Mouse (Mus musculus) layer of hippocampus, postnatal 10 days (tissue): Measurements from ENCODE around the gene Mrps14. TPM values are rescaled to one million over a fixed set of nuclear protein-coding genes. Genes with fewer than 3 reads are reported as not detected.

Experiments used
- DNase-seq, 2 experiments: peaks; one replicate each; pipeline ENCODE4 v3.0.0; 2021; ENCODE audit warnings: low spot score in 2 of 2
- long read RNA-seq: library from polyadenylated mRNA; stranded (forward); transcript quantifications from one replicate; pipeline ENCODE4 v2.0.0, GENCODE M21; 2023
- total RNA-seq, 2 experiments: library from RNA; stranded (reverse); gene quantifications; 2 replicates each; pipeline ENCODE4 v1.2.3; 2021

Gene Mrps14
- 10 to 100 TPM; 50.5 to 54.4 TPM for total RNA-seq
- long read RNA-seq, transcript Mrps14-203 (3 exons, 2,999 nt): major isoform, 107 of 114 reads
- long read RNA-seq, partial matches to known transcripts: 1 of 114 reads
- long read RNA-seq, other reads (novel, unspliced or antisense): 5 of 114 reads

DNA sequence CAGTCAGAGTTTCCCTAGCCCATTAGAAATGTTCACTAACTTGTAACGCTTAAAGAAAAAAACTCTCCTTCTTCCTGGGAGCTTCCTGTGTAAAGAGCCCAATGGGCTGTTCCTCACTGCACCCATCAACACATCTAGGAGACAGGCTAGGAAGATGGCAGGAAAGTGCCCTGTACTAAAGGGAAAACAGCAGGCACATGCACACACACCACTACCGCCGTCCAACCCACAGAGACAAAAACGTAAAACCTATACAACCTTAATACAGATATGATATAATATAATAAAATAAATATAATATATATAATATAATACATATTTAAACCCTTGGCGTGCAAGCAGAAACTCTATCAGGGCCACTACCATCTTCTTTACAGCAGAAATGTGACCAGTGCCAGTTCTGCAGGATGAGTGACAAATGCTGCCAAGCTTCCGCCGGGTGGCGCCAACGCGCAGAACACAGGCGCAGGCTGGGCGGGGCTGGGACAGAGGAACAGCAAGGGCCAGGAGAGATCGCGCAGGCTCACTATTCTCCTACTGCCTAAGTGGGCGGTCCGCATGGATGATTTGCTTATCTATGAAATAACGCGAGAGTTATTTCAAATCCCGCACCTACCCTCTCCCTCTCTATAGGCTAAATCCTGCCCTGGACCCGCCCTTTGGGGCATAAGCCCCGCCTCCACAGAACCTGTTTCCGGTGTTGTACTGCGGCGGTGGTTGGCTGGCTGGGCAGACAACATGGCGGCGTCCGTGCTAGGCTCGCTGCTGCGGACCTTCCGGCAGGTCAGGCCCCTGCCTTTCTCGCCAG is at the start of gene Mrps14:
Gene Mrps14, plus strand, starts transcription at position 687 of the 808 bp plus-strand sequence.
- peak; percentile 97 to 98 for DNase-seq

DNA sequence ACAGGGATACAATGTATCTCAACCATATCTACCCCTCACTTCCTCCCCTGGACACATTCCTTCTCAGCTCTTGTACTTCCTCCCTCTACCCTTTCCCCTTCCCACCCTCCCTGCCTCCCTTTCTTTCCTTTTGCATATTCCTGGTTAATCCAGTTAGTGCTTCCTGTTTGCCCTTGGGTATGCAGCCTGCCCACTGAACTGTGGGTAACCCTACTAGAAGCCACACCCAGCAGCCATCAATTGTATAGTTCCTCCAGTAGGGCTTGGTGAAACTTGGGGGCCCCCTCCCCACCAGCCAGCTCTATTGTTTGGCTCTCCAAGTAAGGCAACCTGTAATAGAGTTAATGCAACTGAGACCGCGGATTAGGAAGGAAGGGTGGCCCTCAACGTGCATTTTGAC is 49.4 kb upstream of the Mrps14 start:
- DNase-seq: no peak

DNA sequence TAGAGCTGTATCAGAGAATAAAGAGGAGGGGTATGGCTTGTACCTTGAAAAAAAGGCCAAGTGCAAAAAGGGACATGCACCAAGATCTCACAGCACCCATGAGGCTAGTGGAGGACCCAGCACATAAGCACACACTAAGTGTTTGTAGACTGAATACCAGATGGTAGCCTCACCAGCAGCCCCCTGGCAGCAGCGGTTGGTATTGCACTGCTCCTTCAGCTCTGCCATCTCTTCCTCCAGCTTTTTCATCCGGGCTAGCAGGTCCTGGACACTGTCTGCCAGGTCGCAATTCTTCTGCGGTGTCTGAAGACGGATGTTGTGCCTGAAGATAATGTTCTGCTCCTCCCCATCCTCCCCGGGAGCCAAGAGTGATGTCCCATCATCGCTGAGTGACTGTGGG is 47.7 kb upstream of the Mrps14 start:
- no peak for DNase-seq

- DNase-seq: peak; percentile 30 to 42
Measured at GRCm38 (mm10) chr1:160149291-160149906, 45.6 kb upstream of the Mrps14 start.

DNA sequence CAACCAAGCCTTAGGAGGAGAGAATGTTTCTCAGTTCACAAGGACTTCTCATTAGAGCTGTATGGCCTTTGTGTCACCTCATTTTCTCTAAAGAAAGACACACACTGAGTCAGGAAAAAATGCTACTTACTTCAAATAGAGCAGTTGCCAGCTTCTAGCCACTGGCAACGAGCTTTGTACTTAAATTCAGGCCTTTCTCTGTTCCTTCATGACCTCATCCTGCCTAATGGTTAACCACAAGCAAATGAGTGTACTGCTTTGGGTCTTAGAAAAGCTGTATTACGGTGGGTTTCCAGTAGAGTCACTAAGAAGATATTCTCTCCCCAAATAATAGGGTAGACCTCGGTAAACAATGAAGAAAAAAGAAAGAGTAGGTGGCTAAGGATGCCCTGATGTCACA is 44.3 kb upstream of the Mrps14 start:
- no peak for DNase-seq

GRCm38 (mm10) chr1:160153480-160153879 is 41.5 kb upstream of the Mrps14 start, which contains the start of gene Tnn:
Tnn (minus strand) TSS chr1:160153580.
- DNase-seq: no peak

GRCm38 (mm10) chr1:160158190-160158589 is 36.8 kb upstream of the Mrps14 start:
- DNase-seq: no peak

DNA sequence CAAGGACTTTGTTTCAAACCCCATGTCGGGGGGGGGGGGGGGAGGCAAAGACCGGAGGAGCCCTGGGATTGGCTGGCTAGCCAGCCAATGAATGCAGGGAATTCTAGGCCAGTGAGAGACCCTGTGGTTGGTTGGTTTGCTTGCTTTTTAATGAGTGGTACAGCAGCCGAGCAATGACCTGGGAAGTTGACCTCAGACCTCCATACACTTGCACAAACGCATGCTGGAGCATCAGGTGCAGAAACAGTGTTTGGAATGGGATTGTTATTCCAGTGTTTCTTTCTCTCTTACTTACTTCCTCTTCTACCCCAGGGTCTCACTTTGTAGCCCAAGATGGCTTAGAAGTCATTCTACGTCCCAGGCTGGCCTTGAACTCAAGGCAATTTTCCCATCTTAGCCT is 28.4 kb upstream of the Mrps14 start:
- DNase-seq: no peak

GRCm38 (mm10) chr1:160176903-160177302 is 18.1 kb upstream of the Mrps14 start:
- no peak for DNase-seq

GRCm38 (mm10) chr1:160181216-160181615 is 13.8 kb upstream of the Mrps14 start:
- DNase-seq: no peak

GRCm38 (mm10) chr1:160184506-160184905 is 10.5 kb upstream of the Mrps14 start:
- DNase-seq: peak; percentile 59 to 68

GRCm38 (mm10) chr1:160195337-160195663 is 285 bp downstream of the Mrps14 start:
- no peak for DNase-seq

DNA sequence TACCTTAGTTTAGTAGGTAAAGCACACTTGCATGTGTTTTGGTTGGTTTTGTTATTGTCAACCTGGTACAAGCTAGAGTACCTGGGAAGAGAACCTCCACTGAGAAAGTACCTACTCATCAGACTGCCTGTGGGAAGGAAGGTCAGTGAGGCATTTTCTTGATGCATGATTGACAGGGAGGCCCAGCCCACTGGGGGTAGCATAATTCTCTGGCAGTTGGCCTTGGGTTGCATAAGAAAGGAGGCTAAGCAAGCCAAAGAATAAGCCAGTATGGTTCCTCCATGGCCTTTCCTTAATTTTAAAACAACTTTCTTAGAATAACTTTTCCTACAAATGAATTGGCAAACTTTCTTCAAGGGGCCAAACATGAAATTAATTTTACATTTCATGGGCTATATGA is 10.5 kb downstream of the Mrps14 start:
- no peak for DNase-seq

GRCm38 (mm10) chr1:160209844-160210243 is 14.8 kb downstream of the Mrps14 start:
- DNase-seq: no peak

DNA sequence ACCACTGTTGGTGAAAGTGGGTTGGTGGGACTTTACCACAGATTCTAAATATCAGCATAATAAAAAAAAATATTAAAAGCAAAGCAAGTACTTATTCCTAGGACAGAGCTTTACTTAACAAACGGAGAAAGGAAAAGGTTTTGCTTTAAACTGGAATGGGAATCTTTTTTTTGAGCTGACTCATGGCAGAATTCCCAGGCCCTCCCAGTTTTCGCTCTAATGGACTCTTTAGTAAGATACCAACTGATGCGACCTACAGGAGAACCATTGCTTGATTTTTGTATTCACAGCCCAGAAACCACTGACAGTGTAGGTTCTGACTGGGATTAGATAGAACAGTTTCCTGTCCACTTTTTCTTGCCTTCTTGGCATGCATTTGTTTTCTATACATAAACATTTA is 15.6 kb downstream of the Mrps14 start:
- DNase-seq: no peak

GRCm38 (mm10) chr1:160211597-160212122 is 16.6 kb downstream of the Mrps14 start:
- DNase-seq: no peak

- peak in 1 of 2 experiments; percentile 70 for DNase-seq
Measured at GRCm38 (mm10) chr1:160212123-160212691, 17.2 kb downstream of the Mrps14 start.

DNA sequence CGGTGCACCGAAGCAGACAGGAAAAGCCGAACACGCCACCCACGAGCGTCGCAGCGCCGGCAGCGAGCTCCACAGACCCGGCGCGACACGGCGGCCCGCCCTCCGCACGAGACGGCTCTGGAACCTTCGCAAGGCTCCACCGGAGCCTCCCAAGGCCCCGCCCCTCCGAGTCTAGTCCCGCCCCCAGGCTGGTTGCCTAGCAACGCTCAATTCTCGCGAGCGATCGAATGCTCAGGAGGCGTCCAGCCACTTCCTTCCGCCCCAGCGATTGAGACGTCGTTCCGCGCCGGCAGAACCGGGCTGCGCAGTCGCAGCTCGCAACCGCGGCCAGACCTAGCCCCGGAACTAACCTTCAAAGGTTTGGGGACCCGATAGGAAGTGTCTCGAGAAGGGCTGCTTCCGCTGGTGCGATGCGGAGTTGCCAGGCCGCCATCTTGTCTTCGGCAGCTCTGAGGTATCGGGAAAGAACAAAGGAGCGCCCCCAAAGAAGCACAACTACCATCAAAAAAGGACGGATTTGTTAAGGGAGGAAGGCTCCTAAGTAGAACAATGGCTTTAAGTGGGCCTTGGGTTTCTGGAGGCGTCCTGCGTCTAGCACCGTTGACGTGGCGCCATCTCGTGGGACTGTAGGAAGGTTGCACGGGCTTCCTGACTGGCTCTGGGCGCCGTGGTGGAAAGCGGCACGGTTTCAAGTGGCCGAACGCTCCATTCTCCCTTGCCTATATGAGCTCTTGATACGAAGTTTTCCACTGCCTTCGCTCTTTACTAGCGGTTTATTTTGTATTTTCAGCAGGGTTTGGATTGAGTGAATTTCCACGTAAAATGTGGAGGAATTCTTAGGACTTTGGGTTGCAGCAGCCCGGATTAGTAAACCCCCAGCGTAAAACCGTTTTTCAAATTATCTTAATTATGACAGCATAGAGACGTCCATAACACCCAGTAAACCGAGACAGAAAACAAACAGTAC is 18.0 kb downstream of the Mrps14 start, which contains the start of gene Cacybp:
Gene Cacybp, minus strand, starts transcription at position 173 of the 967 bp plus-strand sequence.
- DNase-seq: peak; percentile 100

- no peak for DNase-seq
Measured at GRCm38 (mm10) chr1:160214171-160214570, 19.2 kb downstream of the Mrps14 start.

GRCm38 (mm10) chr1:160217898-160218297 is 22.9 kb downstream of the Mrps14 start:
- DNase-seq: no peak

DNA sequence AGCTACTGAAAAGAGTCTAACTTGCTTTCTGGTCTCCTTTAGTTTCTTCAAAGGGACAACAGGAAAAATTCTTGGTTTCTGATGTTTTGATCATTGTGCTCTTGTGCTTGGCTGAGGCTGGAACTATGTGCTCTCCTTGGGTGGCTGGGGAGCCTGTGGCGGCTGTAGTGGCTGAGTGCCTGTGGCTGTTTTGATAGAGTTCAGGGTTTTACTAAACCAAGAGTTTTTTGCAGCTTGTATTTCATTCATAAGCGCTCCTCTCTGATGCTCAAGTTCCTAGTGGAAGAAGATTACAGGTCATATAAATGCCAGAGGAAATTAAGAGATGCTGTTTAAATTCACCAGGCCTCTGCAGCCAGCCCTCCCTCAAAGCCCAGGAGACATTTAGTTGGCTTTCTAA is 29.1 kb downstream of the Mrps14 start:
- no peak for DNase-seq
